Mouse (Mus musculus): ENCODE measurements around the gene Gm27029. TPM values are rescaled to one million over a fixed set of nuclear protein-coding genes. Genes with fewer than 3 reads are reported as not detected.
"Not testable (repeated sequence)": the region's sequence is repeated elsewhere in the genome, so short reads cannot be mapped to it uniquely, and the experiment has no call there.

Gene Gm27029
- polyA plus RNA-seq, 1 experiment from 2014 or later = 7.2 TPM

DNA sequence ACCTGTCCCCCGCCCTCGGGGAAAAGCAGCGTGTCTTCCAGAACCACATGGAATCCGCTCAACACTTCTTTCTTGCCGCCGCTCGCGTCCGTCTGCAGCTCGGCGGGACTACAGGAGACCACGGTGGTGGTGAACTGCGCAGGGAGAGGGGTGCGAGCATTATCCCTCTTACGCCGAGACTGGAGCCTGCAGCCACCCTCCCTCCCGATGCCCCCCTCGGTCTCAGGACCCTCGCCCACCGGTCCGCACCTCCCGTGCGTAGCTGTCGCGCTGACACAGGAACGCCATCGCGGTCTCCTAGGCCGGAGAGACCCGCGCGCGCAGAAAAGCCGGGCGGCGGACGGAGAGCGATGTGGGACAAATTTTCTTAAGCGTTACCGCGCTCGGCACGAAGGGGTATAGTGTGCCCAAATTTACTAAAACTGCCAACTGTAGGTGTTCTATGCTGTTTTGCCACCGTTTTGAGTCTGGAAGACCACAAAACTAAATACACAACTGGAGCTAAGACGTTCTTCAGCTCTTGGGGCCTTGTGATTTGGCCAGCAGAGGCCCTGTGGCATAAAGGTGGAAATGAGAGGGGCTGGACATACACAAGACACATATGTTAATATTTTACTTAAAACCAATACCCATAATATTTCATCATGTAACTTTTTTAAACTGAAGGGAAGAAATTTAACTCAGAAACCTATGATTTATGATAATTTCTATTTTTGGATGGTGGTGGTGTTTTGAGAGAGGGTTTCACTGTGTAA lies 7.3 kb downstream of the Gm27029 start, which contains the start of gene Aarsd1:
Aarsd1 (minus strand) TSS at position 515 of the 755 bp plus-strand sequence.
- peak; percentile 90 for ATAC-seq (ENCODE audit: low FRiP score, low read depth)
- WGBS = under 1% methylated on average over 44 of the region's 45 CpGs

DNA sequence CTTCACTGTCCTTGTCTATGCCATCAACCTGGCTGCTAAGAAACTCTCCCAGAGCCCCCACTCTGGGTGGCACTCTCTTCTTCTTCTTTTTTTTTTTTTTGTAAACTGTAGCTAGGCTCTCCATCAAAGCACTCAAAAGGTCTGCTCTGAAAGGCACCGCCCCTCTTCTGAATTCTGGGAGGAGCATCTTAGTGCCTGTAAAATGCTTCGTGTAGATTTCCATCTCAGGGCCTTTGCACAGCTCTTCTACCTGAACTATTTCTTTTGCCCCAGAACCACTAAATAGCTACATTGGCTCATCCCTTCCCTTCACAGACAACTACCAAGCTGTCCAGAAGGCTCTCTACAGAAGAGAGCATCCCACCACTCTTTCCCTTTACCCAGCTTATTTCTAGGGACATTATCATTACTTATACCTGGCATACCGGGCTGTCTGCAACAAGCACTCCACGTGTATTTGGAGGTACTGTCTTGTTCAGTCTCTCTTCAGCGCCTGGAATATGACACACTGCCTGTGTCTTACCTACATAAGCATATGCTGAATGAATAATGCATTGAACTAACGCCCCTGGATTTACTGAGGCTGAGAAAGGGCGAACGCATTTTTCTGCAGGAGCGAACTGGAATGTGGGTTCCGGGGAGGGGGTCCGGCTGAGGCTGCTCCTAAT lies 8.0 kb downstream of the Gm27029 start:
- no peaks in the 10 kb centered on the region for H3K27me3 ChIP-seq
- peaks cover 10% of the 10 kb centered on the region for H3K4me1 ChIP-seq (replicated peaks)
- H3K27ac ChIP-seq (replicated peaks) = peak overlapping the region; percentile 84
- H3K4me2 ChIP-seq = peak overlapping the region; percentile 70
- ATAC-seq (ENCODE audit: low FRiP score, low read depth) = peak; percentile 31; the same call in 1 of the 2 replicates
- H3K4me3 ChIP-seq = peak overlapping the region; percentile 69
- no peaks in the 10 kb centered on the region for H3K9me3 ChIP-seq
- H3K36me3 ChIP-seq = peaks cover 15% of the 10 kb centered on the region; the same call in 1 of the 2 replicates
- WGBS = 2% methylated on average over 11 of the region's 11 CpGs
- H3K9ac ChIP-seq = peak overlapping the region; percentile 73

More for the DNA sequence above, 7.3 kb downstream of the Gm27029 start, which contains the start of gene Aarsd1:
- peak within 1 kb of the TSS; percentile 70 for H3K4me2 ChIP-seq
- peak within 1 kb of the TSS; percentile 69 for H3K4me3 ChIP-seq
- H3K9me3 ChIP-seq = no peaks in the 10 kb centered on the region
- peaks cover 10% of the 10 kb centered on the region for H3K4me1 ChIP-seq (replicated peaks)
- peaks cover 13% of the 10 kb centered on the region; the same call in 1 of the 2 replicates for H3K36me3 ChIP-seq
- peak within 1 kb of the TSS; percentile 73 for H3K9ac ChIP-seq
- no peaks in the 10 kb centered on the region for H3K27me3 ChIP-seq
- peak within 1 kb of the TSS; percentile 84 for H3K27ac ChIP-seq (replicated peaks)

DNA sequence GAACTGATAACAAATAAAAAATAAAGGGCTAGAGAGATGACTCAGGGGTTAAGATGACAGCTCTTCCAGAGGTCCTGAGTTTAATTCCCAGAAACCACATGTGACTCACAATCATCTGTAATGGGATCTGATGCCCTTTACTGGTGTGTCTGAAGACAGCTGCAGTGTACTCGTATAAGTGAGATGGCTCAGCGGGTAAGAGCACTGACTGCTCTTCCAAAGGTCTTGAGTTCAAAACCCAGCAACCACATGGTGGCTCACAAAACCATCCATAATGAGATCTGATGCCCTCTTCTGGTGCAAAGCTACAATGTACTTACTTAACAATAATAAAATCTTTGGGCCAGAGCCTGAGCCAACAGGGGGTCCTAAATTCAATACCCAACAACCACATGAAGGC lies 9.3 kb downstream of the Gm27029 start:
- Histone ChIP-seq H3K9me3 (no peaks in the 10 kb centered on the region), H3K4me3 (no peak overlapping the region), H3K27me3 (no peaks in the 10 kb centered on the region), H3K9ac (no peak overlapping the region), H3K36me3 (peaks cover 28% of the 10 kb centered on the region), H3K4me2 (no peak overlapping the region), H3K4me1 (replicated peaks) (peaks cover 10% of the 10 kb centered on the region), H3K27ac (replicated peaks) (no peak overlapping the region)
- ATAC-seq (ENCODE audit: low FRiP score, low read depth) = no peak
- 89% methylated on average over 2 of the region's 2 CpGs for WGBS

DNA sequence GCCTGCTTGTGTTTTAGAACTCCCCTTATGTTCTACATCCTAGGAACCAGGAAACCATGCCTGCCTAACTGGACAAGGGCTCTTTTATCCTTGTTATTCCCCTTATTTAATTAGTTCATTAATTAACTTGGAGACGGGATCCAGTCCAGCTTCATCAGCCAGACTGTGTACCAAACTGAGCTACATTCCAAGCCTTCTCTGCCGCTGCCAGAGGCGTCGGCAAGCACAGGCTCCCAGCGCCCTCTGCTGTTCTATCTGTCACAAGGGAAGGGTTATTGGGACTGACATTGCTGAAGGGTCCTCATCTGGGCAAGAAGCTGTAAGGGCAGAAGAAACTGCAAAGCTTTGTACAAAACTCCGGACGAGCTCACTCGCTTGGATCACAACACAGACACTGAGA lies 29.5 kb downstream of the Gm27029 start:
- H3K4me3 ChIP-seq = no peak overlapping the region
- H3K4me1 ChIP-seq (replicated peaks) = 0 out of 2 replicates have a peak, but pooled peaks cover 6% of the 10 kb centered on the region
- no peak overlapping the region for H3K27ac ChIP-seq (replicated peaks)
- H3K36me3 ChIP-seq = no peaks in the 10 kb centered on the region
- no peak overlapping the region for H3K9ac ChIP-seq
- no peak; the same call in 1 of the 2 replicates for ATAC-seq (ENCODE audit: low FRiP score, low read depth)
- H3K27me3 ChIP-seq = 0 out of 2 replicates have a peak, but pooled peaks cover 4% of the 10 kb centered on the region
- no peaks in the 10 kb centered on the region for H3K9me3 ChIP-seq
- H3K4me2 ChIP-seq = no peak overlapping the region
- 4% methylated on average over 8 of the region's 8 CpGs for WGBS

DNA sequence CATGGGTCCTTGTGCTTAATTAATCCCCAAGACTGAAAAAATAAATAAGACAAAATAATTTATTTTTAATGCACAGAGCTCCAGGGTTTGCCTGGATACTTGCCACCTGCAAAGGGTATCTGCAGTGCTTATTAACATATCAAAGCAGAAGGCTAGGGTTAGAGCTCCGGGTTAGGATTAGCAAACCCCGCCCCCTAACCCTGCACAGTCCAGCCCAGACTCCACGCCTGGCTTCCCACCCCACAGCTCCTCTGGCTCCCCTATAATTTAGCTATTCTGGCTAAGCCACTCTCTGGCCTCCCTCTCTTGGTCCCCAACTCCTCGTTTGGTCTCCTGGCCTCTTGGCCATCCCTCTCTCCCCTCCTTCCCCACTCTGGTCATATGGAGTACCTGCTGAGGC lies 42.8 kb downstream of the Gm27029 start:
- Histone ChIP-seq H3K27ac (replicated peaks) (no peak overlapping the region), H3K4me2 (no peak overlapping the region), H3K9ac (no peak overlapping the region), H3K27me3 (no peaks in the 10 kb centered on the region), H3K4me1 (replicated peaks) (no peaks in the 10 kb centered on the region), H3K36me3 (no peaks in the 10 kb centered on the region), H3K9me3 (no peaks in the 10 kb centered on the region), H3K4me3 (no peak overlapping the region)
- ATAC-seq (ENCODE audit: low FRiP score, low read depth) = no peak
- WGBS = 25% methylated on average over 4 of the region's 4 CpGs

DNA sequence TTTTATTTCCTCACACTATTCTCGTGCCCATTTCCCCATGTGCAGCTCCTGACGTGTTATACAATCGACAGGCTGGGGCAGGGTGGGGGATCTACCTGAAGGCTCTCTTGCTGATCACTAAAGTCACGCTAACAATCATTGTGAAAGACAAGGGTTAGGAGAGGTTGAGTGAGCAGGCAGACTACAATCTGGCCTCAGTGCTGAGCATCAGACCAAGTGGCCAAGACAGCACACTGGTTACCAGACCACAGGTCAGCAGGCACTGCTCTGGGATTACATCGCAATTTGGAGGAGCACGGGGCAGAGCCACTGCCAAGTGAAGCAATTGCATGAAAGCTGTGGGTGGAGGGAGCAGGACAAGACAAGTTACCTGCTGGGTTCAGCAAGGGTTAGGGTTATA lies 45.7 kb downstream of the Gm27029 start:
- 87% methylated on average over 6 of the region's 6 CpGs for WGBS
- H3K36me3 ChIP-seq = no peaks in the 10 kb centered on the region
- H3K4me1 ChIP-seq (replicated peaks) = no peaks in the 10 kb centered on the region
- H3K9ac ChIP-seq = no peak overlapping the region
- no peak for ATAC-seq (ENCODE audit: low FRiP score, low read depth)
- H3K27ac ChIP-seq (replicated peaks) = no peak overlapping the region
- H3K4me3 ChIP-seq = no peak overlapping the region
- H3K4me2 ChIP-seq = no peak overlapping the region
- H3K27me3 ChIP-seq = no peaks in the 10 kb centered on the region
- H3K9me3 ChIP-seq = no peaks in the 10 kb centered on the region

DNA sequence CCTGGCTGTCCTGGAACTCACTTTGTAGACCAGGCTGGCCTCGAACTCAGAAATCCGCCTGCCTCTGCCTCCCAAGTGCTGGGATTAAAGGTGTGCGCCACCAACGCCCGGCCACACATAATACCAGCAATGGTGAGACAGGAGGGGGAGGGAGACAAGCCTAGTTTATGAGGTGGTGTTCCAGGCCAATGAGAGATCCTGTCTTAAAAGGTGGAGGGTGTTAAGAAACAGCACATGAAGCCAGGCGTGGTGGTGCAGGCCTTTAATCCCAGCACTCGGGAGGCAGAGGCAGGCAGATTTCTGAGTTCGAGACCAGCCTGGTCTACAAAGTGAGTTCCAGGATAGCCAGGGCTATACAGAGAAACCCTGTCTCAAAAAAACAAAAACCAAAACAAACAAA lies 46.4 kb downstream of the Gm27029 start:
- not testable (repeated sequence) for H3K9me3 ChIP-seq; H3K9ac ChIP-seq; H3K4me2 ChIP-seq; H3K36me3 ChIP-seq; H3K4me1 ChIP-seq (replicated peaks); ATAC-seq (ENCODE audit: low FRiP score, low read depth); H3K27ac ChIP-seq (replicated peaks); H3K27me3 ChIP-seq; H3K4me3 ChIP-seq
- whole genome bisulfite sequencing = 95% methylated on average over 8 of the region's 8 CpGs

DNA sequence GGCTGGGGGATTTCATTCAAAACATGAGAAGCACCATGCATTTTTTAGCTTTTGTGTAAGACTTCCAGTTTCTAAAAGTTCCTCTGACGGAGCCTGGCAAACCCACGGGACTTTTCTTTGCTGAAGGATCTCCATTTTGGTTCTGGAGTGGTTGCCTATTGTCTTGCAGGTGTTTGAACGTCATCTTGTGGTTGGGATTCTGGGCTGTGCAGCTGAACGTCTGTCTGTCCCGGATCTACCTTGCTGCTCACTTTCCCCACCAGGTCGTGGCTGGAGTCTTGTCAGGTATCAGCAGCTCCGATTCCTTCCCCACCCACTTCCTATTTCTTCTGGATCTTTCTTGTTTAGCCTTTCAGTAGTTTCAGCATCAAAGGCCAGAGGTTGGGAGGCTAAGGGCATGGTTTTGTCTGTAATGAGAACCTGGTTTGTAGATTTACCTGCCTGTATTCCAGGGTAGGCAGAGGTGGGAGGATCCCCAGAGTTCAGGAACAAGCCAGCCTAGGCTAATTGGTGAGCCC lies 50.1 kb downstream of the Gm27029 start:
- ATAC-seq (ENCODE audit: low FRiP score, low read depth) = no peak
- H3K4me1 ChIP-seq (replicated peaks) = no peaks in the 10 kb centered on the region
- no peaks in the 10 kb centered on the region for H3K27me3 ChIP-seq
- no peaks in the 10 kb centered on the region for H3K9me3 ChIP-seq
- no peak overlapping the region for H3K27ac ChIP-seq (replicated peaks)
- H3K4me2 ChIP-seq = no peak overlapping the region
- no peak overlapping the region for H3K9ac ChIP-seq
- no peak overlapping the region for H3K4me3 ChIP-seq
- no peaks in the 10 kb centered on the region for H3K36me3 ChIP-seq
- WGBS = 77% methylated on average over 7 of the region's 7 CpGs

DNA sequence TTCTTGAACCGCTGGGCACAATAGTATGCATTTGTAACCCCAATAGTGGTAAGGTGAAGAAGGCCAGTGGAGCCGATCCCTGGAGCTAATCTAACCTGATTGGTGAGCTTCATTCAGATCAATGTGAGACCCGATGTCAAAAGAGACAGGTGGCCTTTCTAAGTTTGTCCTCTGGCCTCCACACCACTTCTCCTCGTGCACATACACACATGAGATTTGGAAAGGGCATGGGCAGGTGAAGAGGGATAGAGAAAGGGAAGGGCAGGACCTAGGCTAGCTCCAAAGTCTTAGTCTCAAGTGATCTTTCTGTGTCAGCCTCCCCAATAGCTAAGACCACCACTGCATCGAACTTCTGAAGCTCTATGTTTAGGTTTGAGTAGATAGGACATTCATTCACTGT lies 54.5 kb downstream of the Gm27029 start:
- Histone ChIP-seq H3K9ac (no peak overlapping the region), H3K27ac (replicated peaks) (no peak overlapping the region), H3K9me3 (no peaks in the 10 kb centered on the region), H3K27me3 (no peaks in the 10 kb centered on the region), H3K4me1 (replicated peaks) (no peaks in the 10 kb centered on the region), H3K4me2 (no peak overlapping the region), H3K36me3 (no peaks in the 10 kb centered on the region), H3K4me3 (no peak overlapping the region)
- WGBS = 84% methylated on average over 5 of the region's 5 CpGs
- no peak for ATAC-seq (ENCODE audit: low FRiP score, low read depth)

DNA sequence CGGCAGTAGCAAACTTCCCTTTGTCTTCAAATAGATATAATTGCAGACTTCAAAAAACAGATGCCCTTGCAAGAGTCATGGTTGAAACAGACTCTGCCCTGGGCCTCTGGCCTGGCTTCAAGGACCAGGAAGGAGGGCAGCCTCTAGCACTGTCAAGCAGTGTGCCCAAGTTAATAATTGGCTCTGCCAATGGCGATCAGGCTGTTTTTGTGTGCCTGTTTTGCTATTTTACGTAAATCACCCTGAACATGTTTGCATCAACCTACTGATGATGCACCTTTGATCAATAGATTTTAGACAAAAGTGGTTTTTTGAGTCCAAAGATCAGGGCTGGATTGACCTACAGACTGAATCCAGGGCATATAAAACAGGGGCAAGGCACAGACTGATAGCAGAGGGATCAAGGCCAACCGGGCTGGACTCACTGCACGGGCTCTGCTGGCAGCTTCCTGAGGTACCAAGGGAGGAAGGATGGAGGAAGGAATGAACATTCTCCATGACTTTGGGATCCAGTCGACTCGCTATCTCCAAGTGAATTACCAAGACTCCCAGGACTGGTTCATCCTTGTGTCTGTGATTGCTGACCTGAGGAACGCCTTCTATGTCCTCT lies 57.2 kb downstream of the Gm27029 start, which contains the start of gene G6pc:
G6pc (plus strand) TSS at position 236 of the 610 bp plus-strand sequence.
- Histone ChIP-seq H3K4me1 (replicated peaks) (no peaks in the 10 kb centered on the region), H3K4me2 (no peak within 1 kb of the TSS), H3K9me3 (no peaks in the 10 kb centered on the region), H3K36me3 (no peaks in the 10 kb centered on the region), H3K27ac (replicated peaks) (no peak within 1 kb of the TSS), H3K27me3 (no peaks in the 10 kb centered on the region), H3K9ac (no peak within 1 kb of the TSS), H3K4me3 (no peak within 1 kb of the TSS)
- ATAC-seq (ENCODE audit: low FRiP score, low read depth) = no peak
- WGBS = 88% methylated on average over 8 of the region's 8 CpGs

DNA sequence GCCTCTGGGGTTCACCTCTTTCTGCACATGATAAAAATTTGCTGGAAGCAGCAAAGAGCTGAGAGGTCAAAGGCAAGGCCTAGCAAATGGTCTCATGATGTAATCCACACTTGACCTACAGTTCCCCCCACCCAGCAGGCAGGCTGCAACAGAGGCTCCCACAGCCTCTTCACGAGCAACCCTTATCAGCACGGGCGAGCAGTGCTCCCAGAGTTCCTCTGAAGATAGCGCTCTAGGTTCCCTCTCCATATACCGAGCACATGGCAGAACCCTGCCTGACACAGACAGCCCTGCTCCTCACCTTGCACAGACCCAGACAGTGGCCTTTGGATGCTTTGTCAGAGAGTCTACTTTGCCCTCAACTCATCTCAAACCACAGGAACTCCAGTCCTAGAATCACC lies 60.1 kb downstream of the Gm27029 start:
- no peak overlapping the region for H3K27ac ChIP-seq (replicated peaks)
- no peaks in the 10 kb centered on the region for H3K27me3 ChIP-seq
- no peaks in the 10 kb centered on the region for H3K4me1 ChIP-seq (replicated peaks)
- H3K4me3 ChIP-seq = no peak overlapping the region
- H3K9me3 ChIP-seq = no peaks in the 10 kb centered on the region
- no peak overlapping the region for H3K4me2 ChIP-seq
- H3K36me3 ChIP-seq = no peaks in the 10 kb centered on the region
- no peak for ATAC-seq (ENCODE audit: low FRiP score, low read depth)
- WGBS = 78% methylated on average over 5 of the region's 5 CpGs
- H3K9ac ChIP-seq = no peak overlapping the region

DNA sequence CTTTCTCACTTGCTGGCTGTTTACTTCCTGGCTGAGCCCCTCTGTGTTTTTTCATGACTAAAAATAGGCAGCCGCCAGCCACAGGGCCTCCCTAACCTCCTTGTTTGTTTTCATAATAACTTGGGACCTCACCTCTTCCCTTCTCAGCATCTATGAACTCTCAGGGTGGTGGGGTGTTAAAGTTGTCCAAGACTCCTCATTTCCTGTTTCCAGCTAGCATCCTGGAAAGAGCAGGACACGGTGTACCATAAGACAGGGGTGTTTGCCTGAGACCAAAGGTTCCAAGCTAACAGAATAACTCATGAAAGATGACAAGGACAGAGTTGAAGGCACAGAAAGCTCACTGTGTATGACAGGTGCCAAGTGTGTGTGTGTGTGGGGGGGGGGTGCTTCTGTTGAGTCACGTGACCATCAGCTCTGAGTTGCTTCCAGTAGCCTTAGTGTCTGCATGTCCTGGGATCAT lies 63.9 kb downstream of the Gm27029 start:
- H3K4me1 ChIP-seq (replicated peaks) = no peaks in the 10 kb centered on the region
- no peak overlapping the region for H3K4me2 ChIP-seq
- no peaks in the 10 kb centered on the region for H3K9me3 ChIP-seq
- no peak overlapping the region for H3K27ac ChIP-seq (replicated peaks)
- ATAC-seq (ENCODE audit: low FRiP score, low read depth) = no peak
- H3K4me3 ChIP-seq = no peak overlapping the region
- 63% methylated on average over 3 of the region's 3 CpGs for WGBS
- no peaks in the 10 kb centered on the region for H3K36me3 ChIP-seq
- no peak overlapping the region for H3K9ac ChIP-seq
- H3K27me3 ChIP-seq = no peaks in the 10 kb centered on the region
